Mouse (Mus musculus) thymus, adult 2 months (tissue): ENCODE data around the gene Ulk3.

Experiments
- CTCF ChIP-seq: fragments of 200-500 bp; IDR thresholded peaks from 2 replicates; pipeline ENCODE4 v1.5.1; 2012; ENCODE audit warnings: mild to moderate bottlenecking, control low read depth, low read length, moderate library complexity, borderline replicate concordance; ENCODE audit not compliant: control insufficient read depth, poor library complexity, insufficient read depth; ENCODE audit errors: extremely low read depth
- POLR2A ChIP-seq: fragments of 200-500 bp; IDR thresholded peaks from 2 replicates; pipeline ENCODE4 v1.6.1; 2012; ENCODE audit warnings: mild to moderate bottlenecking, low read length, control low read depth, moderate library complexity; ENCODE audit not compliant: control insufficient read depth, poor library complexity, insufficient read depth; ENCODE audit errors: extremely low read depth

DNA sequence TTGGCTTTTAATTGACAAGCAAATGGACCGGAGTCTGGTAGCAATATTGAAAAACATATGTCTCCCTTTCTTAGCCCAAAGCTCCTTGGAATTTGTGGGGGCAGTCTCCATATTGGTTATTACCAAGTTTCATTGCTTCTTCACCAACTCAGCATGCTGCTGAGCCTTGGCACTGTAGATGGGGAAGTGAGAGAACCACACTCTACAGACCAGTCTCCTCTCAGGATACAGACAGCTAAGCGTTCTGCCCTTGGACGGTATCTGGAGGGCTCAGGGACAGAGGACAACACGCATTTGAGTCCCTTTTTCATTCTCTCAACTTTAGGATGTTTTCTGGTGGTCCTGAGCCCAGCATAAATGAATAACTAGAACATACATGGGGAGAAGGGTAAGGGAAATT lies 30.6 kb upstream of the Ulk3 start:
- no peak for TF ChIP-seq POLR2A
- TF ChIP-seq CTCF, result no peak
